Mouse (Mus musculus): ENCODE measurements around the gene Klf15. TPM values are rescaled to one million over a fixed set of nuclear protein-coding genes. Genes with fewer than 3 reads are reported as not detected.

The Klf15 gene
- total RNA-seq, 2 experiments from 2014 or later, result 60.8 to 87.4 TPM

DNA sequence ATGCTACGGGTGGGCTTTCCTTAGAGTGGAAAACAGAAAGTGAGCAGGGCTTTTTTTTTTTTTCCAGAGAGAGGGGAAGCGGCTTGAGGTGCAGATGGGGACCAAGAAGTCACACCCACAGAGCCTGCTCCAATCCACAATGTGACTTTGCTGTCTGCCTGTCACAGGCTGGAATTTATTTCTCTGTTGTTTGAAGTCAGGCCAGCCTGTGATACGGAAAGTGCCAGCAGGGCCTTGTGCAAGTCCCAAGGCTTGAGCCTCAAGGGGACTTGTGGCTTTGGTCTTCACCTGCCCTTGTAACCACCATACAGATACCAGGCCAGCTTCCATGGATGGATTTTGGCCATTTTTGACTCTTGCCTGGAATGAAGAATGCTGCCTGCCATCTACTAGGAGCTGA, 56.5 kb downstream of the Klf15 start:
- intact Hi-C loops (cut with DNase I), result no loop called here
- DNase-seq, result no peak

DNA sequence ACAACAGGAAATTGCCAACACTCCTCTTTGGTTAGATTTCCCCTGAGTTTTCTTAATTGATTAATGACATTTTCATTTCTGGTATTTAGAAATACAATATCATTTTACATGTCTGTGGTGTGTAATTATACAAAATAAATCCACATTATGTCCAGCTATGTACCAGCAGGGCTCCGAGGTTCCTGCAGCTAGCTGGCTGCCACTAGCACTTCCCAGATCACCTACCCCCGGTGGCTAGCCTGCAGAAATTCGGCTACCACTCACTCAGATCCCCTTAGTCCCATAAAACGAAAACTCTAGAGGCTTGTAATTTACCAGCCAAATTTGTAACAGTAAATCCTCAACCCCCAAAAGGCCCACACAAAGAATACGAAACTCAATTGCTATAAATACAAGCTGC, 57.0 kb downstream of the Klf15 start:
- intact Hi-C loops (cut with DNase I), result no loop called here
- DNase-seq, result no peak

Other genes starting within 250 kb of the Klf15 start
- not detected for gene Vmn1r53, start 238.1 kb upstream of the Klf15 start, total RNA-seq (2021)
- gene Vmn1r54, start 216.3 kb upstream of the Klf15 start, total RNA-seq (2021), result not detected
- not detected for gene BC048671, start 161.4 kb upstream of the Klf15 start, total RNA-seq (2021)
- gene Chst13, start 137.4 kb upstream of the Klf15 start, total RNA-seq (2021), result not detected
- gene Uroc1, start 129.3 kb upstream of the Klf15 start, total RNA-seq (2021), result not detected
- 10 to 100 TPM; 14.4 to 14.6 TPM for gene Zxdc, start 93.1 kb upstream of the Klf15 start, total RNA-seq (2021)
- under 1 TPM in 1 of 2 experiments, not detected in 1; 0.35 TPM for gene Cfap100, start 33.8 kb upstream of the Klf15 start, total RNA-seq (2021)
- 1 to 10 TPM; 1.9 to 2.2 TPM for gene Aldh1l1, start 23.9 kb downstream of the Klf15 start, total RNA-seq (2021)
- gene Slc41a3, start 142.1 kb downstream of the Klf15 start, total RNA-seq (2021), result 10 to 100 TPM; 68.8 to 72.1 TPM